Mouse (Mus musculus) heart, adult 11 months (tissue): ENCODE results near the gene Mtf2.
A peak's percentile ranks its signal among the peaks of the same experiment; 100 is the strongest.

Experiments
- DNase-seq: peaks from one replicate; pipeline ENCODE4 v3.0.0; 2022

Mtf2 gene

GRCm38 (mm10) chr5:108065465-108066411, at the start of gene Mtf2:
Mtf2 (plus strand) TSS chr5:108065674.
- DNase-seq, result peak; percentile 99

GRCm38 (mm10) chr5:108017232-108017631, 48.2 kb upstream of the Mtf2 start:
- DNase-seq, result no peak

- peak; percentile 37 for DNase-seq
Observed at GRCm38 (mm10) chr5:108019367-108019766, 46.1 kb upstream of the Mtf2 start.

GRCm38 (mm10) chr5:108021346-108021745, 44.1 kb upstream of the Mtf2 start:
- no peak for DNase-seq

- DNase-seq, result no peak
Observed at GRCm38 (mm10) chr5:108028230-108028629, 37.2 kb upstream of the Mtf2 start.

GRCm38 (mm10) chr5:108028797-108029536, 36.5 kb upstream of the Mtf2 start:
- peak; percentile 76 for DNase-seq

GRCm38 (mm10) chr5:108029968-108030367, 35.5 kb upstream of the Mtf2 start:
- DNase-seq, result peak; percentile 85

- peak; percentile 67 for DNase-seq
Observed at GRCm38 (mm10) chr5:108031267-108031666, 34.2 kb upstream of the Mtf2 start.

- no peak for DNase-seq
Observed at GRCm38 (mm10) chr5:108034194-108034593, 31.3 kb upstream of the Mtf2 start.

GRCm38 (mm10) chr5:108035523-108035922, 30.0 kb upstream of the Mtf2 start:
- no peak for DNase-seq

- DNase-seq, result peak; percentile 53
Observed at GRCm38 (mm10) chr5:108042061-108042460, 23.4 kb upstream of the Mtf2 start.

- DNase-seq, result no peak
Observed at GRCm38 (mm10) chr5:108043908-108044307, 21.6 kb upstream of the Mtf2 start.

- DNase-seq, result no peak
Observed at GRCm38 (mm10) chr5:108049711-108050268, 15.7 kb upstream of the Mtf2 start.

- peak; percentile 9 for DNase-seq
Observed at GRCm38 (mm10) chr5:108051026-108051425, 14.4 kb upstream of the Mtf2 start.

- DNase-seq, result peak; percentile 52
Observed at GRCm38 (mm10) chr5:108051727-108052126, 13.7 kb upstream of the Mtf2 start.

GRCm38 (mm10) chr5:108052200-108052599, 13.3 kb upstream of the Mtf2 start:
- DNase-seq, result peak; percentile 85

- DNase-seq, result no peak
Observed at GRCm38 (mm10) chr5:108053566-108053965, 11.9 kb upstream of the Mtf2 start.

GRCm38 (mm10) chr5:108060413-108060812, 5.1 kb upstream of the Mtf2 start:
- DNase-seq, result no peak

GRCm38 (mm10) chr5:108072301-108072700, 6.8 kb downstream of the Mtf2 start:
- peak; percentile 51 for DNase-seq

GRCm38 (mm10) chr5:108076241-108076640, 10.8 kb downstream of the Mtf2 start:
- no peak for DNase-seq

- DNase-seq, result peak; percentile 43
Observed at GRCm38 (mm10) chr5:108076833-108077540, 11.5 kb downstream of the Mtf2 start.

GRCm38 (mm10) chr5:108079603-108080002, 14.1 kb downstream of the Mtf2 start:
- DNase-seq, result no peak

GRCm38 (mm10) chr5:108082380-108082779, 16.9 kb downstream of the Mtf2 start:
- no peak for DNase-seq
